Comparison of ENCODE assay signal across 9 mouse cellular contexts in the genomic region with DNA sequence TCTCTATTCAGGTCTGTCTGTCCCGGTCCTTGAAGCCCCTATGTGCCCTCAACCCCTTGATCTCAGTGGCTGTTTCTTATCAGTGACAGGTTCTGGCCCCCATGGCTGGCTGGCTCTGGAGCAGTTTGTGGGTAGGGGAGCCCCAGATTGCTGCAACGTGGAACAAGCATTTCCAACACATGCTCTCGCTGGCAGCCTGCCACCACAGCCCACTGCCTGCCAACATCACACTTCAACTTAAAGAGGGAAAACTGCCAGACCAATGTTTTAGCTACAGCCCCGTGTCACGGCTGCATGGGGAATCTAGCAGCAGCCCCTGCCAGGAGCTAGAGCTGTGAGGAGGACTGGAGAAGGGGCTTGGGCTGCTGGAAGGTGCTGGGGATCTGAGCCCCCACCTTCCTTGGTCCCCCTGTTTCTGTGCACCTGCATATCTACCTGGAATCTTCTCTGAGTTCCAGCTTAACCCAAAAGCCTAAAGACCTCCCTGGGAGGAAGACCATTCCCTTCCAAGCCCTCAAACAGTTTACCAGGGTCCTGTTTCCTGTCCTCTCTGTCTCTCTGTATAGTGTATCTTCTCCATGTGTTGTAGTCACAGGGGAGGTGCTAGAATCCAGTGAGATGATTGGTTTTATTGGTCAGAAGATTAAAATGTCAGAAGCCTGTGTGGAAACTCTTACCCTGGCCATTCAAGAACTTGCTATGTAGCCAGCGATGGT. TPM values are rescaled to one million over a fixed set of nuclear protein-coding genes. Genes with fewer than 3 reads are reported as not detected.
A peak's percentile ranks its signal among the peaks of the same experiment; 100 is the strongest.
DNase-seq lines count a peak whose midpoint lies in the region; ATAC-seq lines count a peak whose summit lies in the region.
"Had no signal": no experiment of that assay in that cellular context is flagged by ENCODE, and none has a peak within 500 bp of the region (broad histone marks: within the 10 kb centered on the region; RNA-seq: fewer than 3 reads in every experiment).

No protein-coding gene starts in this region.

- no peaks in the 10 kb centered on the region for H3K27me3 ChIP-seq in heart, embryonic 14.5 days (ENCODE audit: control insufficient read depth, insufficient read depth, low read length)
- H3K27me3 ChIP-seq in limb, embryonic 15.5 days: no peaks in the 10 kb centered on the region
- H3K27me3 ChIP-seq in stomach, embryonic 15.5 days (replicated peaks): no peaks in the 10 kb centered on the region
- H3K27me3 ChIP-seq: neural tube, embryonic 12.5 days had no signal

- no peak for DNase-seq in heart, adult 9 months (ENCODE audit: low spot score in 2 of 2)
- peak; percentile 60 for DNase-seq in brain, embryonic 18.5 days (ENCODE audit: low read depth, low spot score)
- peak; percentile 27 to 28 for DNase-seq in heart, postnatal 10 days
- DNase-seq in gastrocnemius, adult 18-20 months (ENCODE audit: low spot score): no peak
- DNase-seq in ovary, adult 18-20 months (ENCODE audit: low spot score): no peak

- 17% methylated on average over 6 of the region's 6 CpGs for WGBS in heart, embryonic 14.5 days
- WGBS in limb, embryonic 15.5 days: 21% methylated on average over 6 of the region's 6 CpGs
- WGBS in stomach, embryonic 15.5 days: 39% methylated on average over 6 of the region's 6 CpGs

- no peaks in the 10 kb centered on the region for H3K36me3 ChIP-seq in heart, embryonic 14.5 days (ENCODE audit: control insufficient read depth, insufficient read depth, low read length)
- H3K36me3 ChIP-seq in limb, embryonic 15.5 days: no peaks in the 10 kb centered on the region
- H3K36me3 ChIP-seq in stomach, embryonic 15.5 days: no peaks in the 10 kb centered on the region
- H3K36me3 ChIP-seq: neural tube, embryonic 12.5 days had no signal

- peak overlapping the region in 1 of 2 experiments; percentile 64; a peak in 2 of 4 replicates for H3K27ac ChIP-seq in heart, embryonic 14.5 days (replicated peaks in 1 of 2; ENCODE audit: control insufficient read depth in 1 of 2, insufficient read depth in 1 of 2, low read depth in 2 of 2, low read length in 2 of 2)
- peak overlapping the region; percentile 14; the same call in 1 of the 2 replicates for H3K27ac ChIP-seq in limb, embryonic 15.5 days
- no peak overlapping the region for H3K27ac ChIP-seq in stomach, embryonic 15.5 days
- H3K27ac ChIP-seq: neural tube, embryonic 12.5 days had no signal

- peak; percentile 80 for ATAC-seq in heart, embryonic 14.5 days (ENCODE audit: insufficient number of reproducible peaks, insufficient read depth, low FRiP score, low read depth)
- peak; percentile 61; the same call in 1 of the 2 replicates for ATAC-seq in limb, embryonic 15.5 days (ENCODE audit: insufficient number of reproducible peaks, low FRiP score, low TSS enrichment, low read depth)
- peak; percentile 23; the same call in 1 of the 2 replicates for ATAC-seq in stomach, embryonic 15.5 days (ENCODE audit: insufficient read depth, low FRiP score, low read depth)

- no peak overlapping the region for H3K4me3 ChIP-seq in heart, embryonic 14.5 days (ENCODE audit: control insufficient read depth in 1 of 2, insufficient read depth in 1 of 2, low read depth in 1 of 2, low read length in 2 of 2)
- H3K4me3 ChIP-seq in limb, embryonic 15.5 days: no peak overlapping the region
- H3K4me3 ChIP-seq in stomach, embryonic 15.5 days (replicated peaks): no peak overlapping the region
- H3K4me3 ChIP-seq: neural tube, embryonic 12.5 days had no signal

- H3K9me3 ChIP-seq in heart, embryonic 14.5 days (ENCODE audit: control insufficient read depth, low read length): no peaks in the 10 kb centered on the region
- no peaks in the 10 kb centered on the region for H3K9me3 ChIP-seq in limb, embryonic 15.5 days
- no peaks in the 10 kb centered on the region for H3K9me3 ChIP-seq in stomach, embryonic 15.5 days
- H3K9me3 ChIP-seq: neural tube, embryonic 12.5 days had no signal

- peaks cover 7 to 18% of the 10 kb centered on the region in 2 experiments for H3K4me1 ChIP-seq in heart, embryonic 14.5 days (ENCODE audit: control insufficient read depth in 2 of 2, insufficient read depth in 2 of 2, low read length in 2 of 2)
- peaks cover 17% of the 10 kb centered on the region for H3K4me1 ChIP-seq in limb, embryonic 15.5 days
- peaks cover 6% of the 10 kb centered on the region for H3K4me1 ChIP-seq in stomach, embryonic 15.5 days
- H3K4me1 ChIP-seq: neural tube, embryonic 12.5 days had no signal

- H3K4me2 ChIP-seq in heart, embryonic 14.5 days (ENCODE audit: low read length): peak overlapping the region; percentile 32; the same call in 1 of the 2 replicates
- H3K4me2 ChIP-seq in limb, embryonic 15.5 days: no peak overlapping the region
- H3K4me2 ChIP-seq in stomach, embryonic 15.5 days: no peak overlapping the region
- H3K4me2 ChIP-seq: neural tube, embryonic 12.5 days had no signal

- intact Hi-C loops in heart, postnatal 10 days (cut with DNase I): no loop called here

- no peak overlapping the region; the same call in 1 of the 2 replicates for H3K9ac ChIP-seq in heart, embryonic 14.5 days (ENCODE audit: low read length)
- H3K9ac ChIP-seq in limb, embryonic 15.5 days: no peak overlapping the region
- no peak overlapping the region for H3K9ac ChIP-seq in stomach, embryonic 15.5 days
- H3K9ac ChIP-seq: neural tube, embryonic 12.5 days had no signal

RNA-seq across cellular contexts. Expression of gene Nek6, which starts 50.5 kb away (rescaled TPM):
- polyA plus RNA-seq in heart, embryonic 14.5 days (2014; fragmentation: Nextera tagmentation; extraction: Ambion mirVana): 57.7 and 69.7 TPM in 2 replicates
- total RNA-seq in heart, postnatal 10 days (2021): 10 to 100 TPM; 10.6 to 15.2 TPM
- polyA plus RNA-seq in limb, embryonic 15.5 days (2015; fragmentation: Nextera tagmentation; extraction: Ambion mirVana): 118 TPM in 2 replicates
- 109 and 111 TPM in 2 replicates for polyA plus RNA-seq in stomach, embryonic 15.5 days (2015; fragmentation: Nextera tagmentation; extraction: Ambion mirVana)
- total RNA-seq in gastrocnemius, adult 18-20 months (2021): 10 to 100 TPM; 11.5 to 14.0 TPM

Comparison
In these comparisons a context has a peak if more than half of its experiments do, and no peak if none do; other contexts are left out.
1. DNase-seq: peak in brain, embryonic 18.5 days (single experiment) and heart, postnatal 10 days (2 of 2); none in heart, adult 9 months (0 of 2), gastrocnemius, adult 18-20 months (single experiment) and ovary, adult 18-20 months (single experiment).
2. ATAC-seq: peak in every context shown above with its lines; median percentile 80 in heart, embryonic 14.5 days; 61 in limb, embryonic 15.5 days; 23 in stomach, embryonic 15.5 days.